Mouse (Mus musculus): ENCODE measurements around the gene Nup210l. TPM values are rescaled to one million over a fixed set of nuclear protein-coding genes. Genes with fewer than 3 reads are reported as not detected.

Gene Nup210l
- polyA plus RNA-seq, 1 experiment, result 0.24 TPM

GRCm38 (mm10) chr3:90213956-90214684, 110.2 kb downstream of the Nup210l start:
- no peak for DNase-seq (ENCODE audit: low read depth, low spot score)
- WGBS, result 11% methylated on average over 12 of the region's 12 CpGs

- DNase-seq (ENCODE audit: low read depth, low spot score), result no peak
These were observed 112.0 kb downstream of the Nup210l start for GRCm38 (mm10) chr3:90215825-90216380.

GRCm38 (mm10) chr3:90220088-90220487, 116.2 kb downstream of the Nup210l start:
- DNase-seq (ENCODE audit: low read depth, low spot score), result no peak
- WGBS, result 3% methylated on average over 6 of the region's 6 CpGs

More at GRCm38 (mm10) chr3:90215825-90216380, 112.0 kb downstream of the Nup210l start:
- 46% methylated on average over 1 of the region's 1 CpGs for WGBS

- DNase-seq (ENCODE audit: low read depth, low spot score), result no peak
- WGBS, result under 1% methylated on average over 19 of the region's 20 CpGs
These were observed 116.6 kb downstream of the Nup210l start for GRCm38 (mm10) chr3:90220531-90220951.

GRCm38 (mm10) chr3:90221123-90221522, 117.2 kb downstream of the Nup210l start:
- DNase-seq (ENCODE audit: low read depth, low spot score), result no peak
- WGBS, result 10% methylated on average over 5 of the region's 5 CpGs

GRCm38 (mm10) chr3:90222455-90222854, 118.5 kb downstream of the Nup210l start:
- no peak for DNase-seq (ENCODE audit: low read depth, low spot score)
- WGBS, result 82% methylated on average over 4 of the region's 4 CpGs

- DNase-seq (ENCODE audit: low read depth, low spot score), result no peak
- 80% methylated on average over 3 of the region's 3 CpGs for whole genome bisulfite sequencing
These were observed 119.0 kb downstream of the Nup210l start for GRCm38 (mm10) chr3:90222941-90223340.

GRCm38 (mm10) chr3:90224331-90224730, 120.4 kb downstream of the Nup210l start:
- no peak for DNase-seq (ENCODE audit: low read depth, low spot score)
- 84% methylated on average over 10 of the region's 10 CpGs for WGBS

GRCm38 (mm10) chr3:90231075-90231474, 127.1 kb downstream of the Nup210l start:
- no peak for DNase-seq (ENCODE audit: low read depth, low spot score)
- WGBS, result 13% methylated on average over 8 of the region's 8 CpGs

- under 1% methylated on average over 61 of the region's 61 CpGs for WGBS
- peak; percentile 90 for DNase-seq (ENCODE audit: low read depth, low spot score)
These were observed 127.8 kb downstream of the Nup210l start, which contains the start of gene Jtb for GRCm38 (mm10) chr3:90231507-90232333. TSS of gene Jtb (plus strand) at chr3:90231597.

- 81% methylated on average over 2 of the region's 2 CpGs for WGBS
- DNase-seq (ENCODE audit: low read depth, low spot score), result no peak
These were observed 137.3 kb downstream of the Nup210l start for GRCm38 (mm10) chr3:90241251-90241650.

GRCm38 (mm10) chr3:90241669-90242358, 137.9 kb downstream of the Nup210l start:
- no peak for DNase-seq (ENCODE audit: low read depth, low spot score)
- WGBS, result 73% methylated on average over 10 of the region's 10 CpGs

GRCm38 (mm10) chr3:90242984-90243775, 139.2 kb downstream of the Nup210l start, which contains the start of gene Creb3l4:
TSS of gene Creb3l4 (minus strand) at chr3:90243512.
- WGBS, result 10% methylated on average over 19 of the region's 19 CpGs
- no peak for DNase-seq (ENCODE audit: low read depth, low spot score)

- WGBS, result 43% methylated on average over 2 of the region's 2 CpGs
- DNase-seq (ENCODE audit: low read depth, low spot score), result no peak
These were observed 141.5 kb downstream of the Nup210l start for GRCm38 (mm10) chr3:90245406-90245805.

- no peak for DNase-seq (ENCODE audit: low read depth, low spot score)
- 0% methylated on average over 3 of the region's 3 CpGs for WGBS
These were observed 143.7 kb downstream of the Nup210l start for GRCm38 (mm10) chr3:90247630-90247959.

GRCm38 (mm10) chr3:90247960-90248745, 144.2 kb downstream of the Nup210l start, which contains the start of gene Slc39a1:
TSS of gene Slc39a1 (plus strand) at chr3:90248172.
- under 1% methylated on average over 44 of the region's 44 CpGs for WGBS
- DNase-seq (ENCODE audit: low read depth, low spot score), result peak; percentile 90

- 3% methylated on average over 10 of the region's 10 CpGs for WGBS
- DNase-seq (ENCODE audit: low read depth, low spot score), result no peak
These were observed 144.8 kb downstream of the Nup210l start for GRCm38 (mm10) chr3:90248746-90249100.

GRCm38 (mm10) chr3:90250791-90251190, 146.9 kb downstream of the Nup210l start:
- WGBS, result 78% methylated on average over 6 of the region's 6 CpGs
- no peak for DNase-seq (ENCODE audit: low read depth, low spot score)

All from large intestine, adult 2 months (tissue).